Mouse (Mus musculus) hindbrain, embryonic 12.5 days (tissue): ENCODE data around the gene Pakap. TPM values are rescaled to one million over a fixed set of nuclear protein-coding genes. Genes with fewer than 3 reads are reported as not detected.

Experiments used
- ATAC-seq: fragments of 200-750 bp; cut with Nextera tagmentation; 2 replicates; pipeline ENCODE4 v1.8.0; 2017; ENCODE audit warnings: moderate TSS enrichment; ENCODE audit not compliant: low FRiP score
- H3K27ac ChIP-seq: fragments of 300-500 bp; sonication (generic); 2 replicates; pipeline ENCODE4 v1.5.1; 2016; ENCODE audit warnings: mild to moderate bottlenecking
- H3K27me3 ChIP-seq: fragments of 300-500 bp; sonication (generic); 2 replicates; pipeline ENCODE4 v1.6.1; 2016; ENCODE audit warnings: mild to moderate bottlenecking
- H3K36me3 ChIP-seq: fragments of 300-500 bp; sonication (generic); 2 replicates; pipeline ENCODE4 v1.6.1; 2016; ENCODE audit warnings: mild to moderate bottlenecking
- H3K4me1 ChIP-seq: fragments of 300-500 bp; sonication (generic); 2 replicates; pipeline ENCODE4 v1.6.1; 2016
- H3K4me2 ChIP-seq: fragments of 300-500 bp; sonication (generic); replicated peaks from 2 replicates; pipeline ENCODE4 v1.6.1; 2016; ENCODE audit warnings: mild to moderate bottlenecking
- H3K4me3 ChIP-seq: fragments of 300-500 bp; sonication (generic); 2 replicates; pipeline ENCODE4 v1.5.1; 2016; ENCODE audit warnings: mild to moderate bottlenecking
- H3K9ac ChIP-seq: fragments of 300-500 bp; sonication (generic); 2 replicates; pipeline ENCODE4 v1.6.1; 2016; ENCODE audit warnings: mild to moderate bottlenecking, moderate library complexity
- H3K9me3 ChIP-seq: fragments of 300-500 bp; sonication (generic); replicated peaks from 2 replicates; pipeline ENCODE4 v1.6.1; 2016; ENCODE audit warnings: mild to moderate bottlenecking
- WGBS: fragments of 180-500 bp; shearing (Covaris S2); methylation state at CpG from one replicate; pipeline ENCODE4 v1.1.7; 2016; 5-methylcytosine and 5-hydroxymethylcytosine counted together
- polyA plus RNA-seq: library from polyadenylated mRNA; unstranded; fragments of >200 nt; fragmentation: Nextera tagmentation; extraction: Ambion mirVana; gene quantifications from 2 replicates; pipeline ENCODE4 v1.2.1, GENCODE M21; 2016

The Pakap gene
- polyA plus RNA-seq, 1 experiment from 2014 or later = 28.1 TPM

GRCm38 (mm10) chr4:57607247-57607942, 39.4 kb downstream of the Pakap start:
- H3K27me3 ChIP-seq = no peaks in the 10 kb centered on the region
- H3K4me3 ChIP-seq = no peak overlapping the region
- WGBS = 41% methylated on average over 22 of the region's 22 CpGs
- 0 out of 2 replicates have a peak overlapping the region, but pooled peaks have one; percentile 48 for H3K27ac ChIP-seq
- no peaks in the 10 kb centered on the region for H3K36me3 ChIP-seq
- no peaks in the 10 kb centered on the region for H3K9me3 ChIP-seq
- ATAC-seq = peak; percentile 43; the same call in 1 of the 2 replicates
- H3K4me2 ChIP-seq = no peak overlapping the region
- H3K9ac ChIP-seq = no peak overlapping the region
- H3K4me1 ChIP-seq = 0 out of 2 replicates have a peak, but pooled peaks cover 3% of the 10 kb centered on the region

GRCm38 (mm10) chr4:57611303-57612077, 43.5 kb downstream of the Pakap start:
- peak overlapping the region; percentile 30; the same call in 1 of the 2 replicates for H3K27ac ChIP-seq
- H3K4me1 ChIP-seq = 0 out of 2 replicates have a peak, but pooled peaks cover 3% of the 10 kb centered on the region
- no peaks in the 10 kb centered on the region for H3K27me3 ChIP-seq
- no peaks in the 10 kb centered on the region for H3K36me3 ChIP-seq
- no peak overlapping the region for H3K4me2 ChIP-seq
- WGBS = 46% methylated on average over 17 of the region's 17 CpGs
- ATAC-seq = no peak
- H3K9ac ChIP-seq = no peak overlapping the region
- no peak overlapping the region for H3K4me3 ChIP-seq
- H3K9me3 ChIP-seq = no peaks in the 10 kb centered on the region

GRCm38 (mm10) chr4:57612716-57613115, 44.7 kb downstream of the Pakap start:
- Histone ChIP-seq H3K9me3 (no peaks in the 10 kb centered on the region), H3K9ac (no peak overlapping the region), H3K4me3 (no peak overlapping the region), H3K36me3 (no peaks in the 10 kb centered on the region), H3K4me2 (no peak overlapping the region), H3K27ac (no peak overlapping the region), H3K27me3 (no peaks in the 10 kb centered on the region), H3K4me1 (0 out of 2 replicates have a peak, but pooled peaks cover 3% of the 10 kb centered on the region)
- ATAC-seq = no peak
- WGBS = 90% methylated on average over 5 of the region's 5 CpGs

- H3K27ac ChIP-seq = no peak overlapping the region
- WGBS = 91% methylated on average over 4 of the region's 4 CpGs
Observed at GRCm38 (mm10) chr4:57614686-57615085, 46.7 kb downstream of the Pakap start.

GRCm38 (mm10) chr4:57618743-57619142, 50.8 kb downstream of the Pakap start:
- no peaks in the 10 kb centered on the region for H3K4me1 ChIP-seq
- no peak overlapping the region for H3K4me3 ChIP-seq
- H3K36me3 ChIP-seq = no peaks in the 10 kb centered on the region
- H3K4me2 ChIP-seq = no peak overlapping the region
- no peak overlapping the region for H3K9ac ChIP-seq
- ATAC-seq = no peak
- H3K9me3 ChIP-seq = 0 out of 2 replicates have a peak, but pooled peaks cover 4% of the 10 kb centered on the region
- WGBS = 85% methylated on average over 6 of the region's 6 CpGs
- no peaks in the 10 kb centered on the region for H3K27me3 ChIP-seq
- H3K27ac ChIP-seq = no peak overlapping the region

More at GRCm38 (mm10) chr4:57614686-57615085, 46.7 kb downstream of the Pakap start:
- no peaks in the 10 kb centered on the region for H3K36me3 ChIP-seq
- 0 out of 2 replicates have a peak, but pooled peaks cover 4% of the 10 kb centered on the region for H3K9me3 ChIP-seq
- H3K27me3 ChIP-seq = no peaks in the 10 kb centered on the region
- no peak overlapping the region for H3K4me3 ChIP-seq
- 0 out of 2 replicates have a peak, but pooled peaks cover 3% of the 10 kb centered on the region for H3K4me1 ChIP-seq
- H3K4me2 ChIP-seq = no peak overlapping the region
- H3K9ac ChIP-seq = no peak overlapping the region
- no peak for ATAC-seq

GRCm38 (mm10) chr4:57622816-57623215, 54.8 kb downstream of the Pakap start:
- H3K27me3 ChIP-seq = no peaks in the 10 kb centered on the region
- H3K4me3 ChIP-seq = no peak overlapping the region
- WGBS = 86% methylated on average over 7 of the region's 7 CpGs
- H3K9ac ChIP-seq = no peak overlapping the region
- no peaks in the 10 kb centered on the region for H3K36me3 ChIP-seq
- H3K4me1 ChIP-seq = no peaks in the 10 kb centered on the region
- no peak for ATAC-seq
- H3K4me2 ChIP-seq = no peak overlapping the region
- H3K9me3 ChIP-seq = 0 out of 2 replicates have a peak, but pooled peaks cover 4% of the 10 kb centered on the region
- H3K27ac ChIP-seq = no peak overlapping the region

GRCm38 (mm10) chr4:57624819-57625218, 56.8 kb downstream of the Pakap start:
- Histone ChIP-seq H3K4me2 (no peak overlapping the region), H3K4me1 (no peaks in the 10 kb centered on the region), H3K9ac (no peak overlapping the region), H3K4me3 (no peak overlapping the region), H3K9me3 (no peaks in the 10 kb centered on the region), H3K36me3 (no peaks in the 10 kb centered on the region), H3K27me3 (no peaks in the 10 kb centered on the region), H3K27ac (no peak overlapping the region)
- 87% methylated on average over 2 of the region's 2 CpGs for WGBS
- ATAC-seq = no peak

- Histone ChIP-seq H3K27me3 (no peaks in the 10 kb centered on the region), H3K4me2 (no peak overlapping the region), H3K9me3 (no peaks in the 10 kb centered on the region), H3K27ac (no peak overlapping the region), H3K9ac (no peak overlapping the region), H3K4me3 (no peak overlapping the region), H3K4me1 (no peaks in the 10 kb centered on the region), H3K36me3 (no peaks in the 10 kb centered on the region)
- 84% methylated on average over 1 of the region's 1 CpGs for WGBS
- ATAC-seq = no peak
Observed at GRCm38 (mm10) chr4:57625306-57625705, 57.3 kb downstream of the Pakap start.

- 74% methylated on average over 1 of the region's 1 CpGs for WGBS
- Histone ChIP-seq H3K4me1 (no peaks in the 10 kb centered on the region), H3K9ac (no peak overlapping the region), H3K4me2 (no peak overlapping the region), H3K4me3 (no peak overlapping the region), H3K9me3 (no peaks in the 10 kb centered on the region), H3K36me3 (no peaks in the 10 kb centered on the region), H3K27ac (no peak overlapping the region), H3K27me3 (no peaks in the 10 kb centered on the region)
- ATAC-seq = no peak
Observed at GRCm38 (mm10) chr4:57625756-57626155, 57.8 kb downstream of the Pakap start.

GRCm38 (mm10) chr4:57626921-57627320, 58.9 kb downstream of the Pakap start:
- Histone ChIP-seq H3K4me2 (no peak overlapping the region), H3K27ac (no peak overlapping the region), H3K4me1 (no peaks in the 10 kb centered on the region), H3K9ac (no peak overlapping the region), H3K9me3 (no peaks in the 10 kb centered on the region), H3K36me3 (no peaks in the 10 kb centered on the region), H3K4me3 (no peak overlapping the region), H3K27me3 (no peaks in the 10 kb centered on the region)
- no peak for ATAC-seq
- WGBS = 85% methylated on average over 5 of the region's 5 CpGs

GRCm38 (mm10) chr4:57632386-57632785, 64.4 kb downstream of the Pakap start:
- Histone ChIP-seq H3K27ac (no peak overlapping the region), H3K9me3 (no peaks in the 10 kb centered on the region), H3K36me3 (no peaks in the 10 kb centered on the region), H3K4me3 (no peak overlapping the region), H3K4me1 (no peaks in the 10 kb centered on the region; the same call in 1 of the 2 replicates), H3K27me3 (no peaks in the 10 kb centered on the region), H3K4me2 (no peak overlapping the region), H3K9ac (no peak overlapping the region)
- WGBS = 84% methylated on average over 5 of the region's 5 CpGs
- ATAC-seq = no peak

- Histone ChIP-seq H3K4me1 (peaks cover 2% of the 10 kb centered on the region), H3K9ac (no peak overlapping the region), H3K4me3 (no peak overlapping the region), H3K9me3 (no peaks in the 10 kb centered on the region), H3K27me3 (no peaks in the 10 kb centered on the region), H3K36me3 (no peaks in the 10 kb centered on the region), H3K4me2 (no peak overlapping the region), H3K27ac (no peak overlapping the region)
- WGBS = 92% methylated on average over 7 of the region's 7 CpGs
- no peak for ATAC-seq
Observed at GRCm38 (mm10) chr4:57633052-57633451, 65.1 kb downstream of the Pakap start.
